Mouse (Mus musculus): ENCODE results near the gene Hlx.

DNA sequence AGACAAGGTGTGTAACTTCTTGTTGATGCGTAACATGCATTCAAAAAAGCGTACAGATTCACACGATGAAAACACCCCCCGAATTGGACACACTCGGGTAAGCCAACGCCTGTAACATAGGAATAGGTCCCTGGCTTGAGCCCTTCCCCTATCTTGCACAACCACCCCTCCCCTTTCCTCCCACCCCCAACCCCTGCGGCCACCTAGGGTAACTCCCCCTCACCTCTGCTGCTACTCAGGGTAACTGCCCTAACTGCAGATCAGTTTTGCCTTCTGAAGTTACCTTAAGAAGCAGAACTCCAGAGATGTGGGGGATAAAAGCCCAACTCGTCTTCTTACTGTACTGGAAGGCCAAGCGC, 39.5 kb upstream of the Hlx start:
- TF ChIP-seq GATA1 (IDR thresholded peaks at IDR 0.05; ENCODE audit: borderline replicate concordance, low read length) (no peak), FLI1 (IDR thresholded peaks at IDR 0.05; ENCODE audit: low read length) (no peak)
